In genomic region chr1:158161111-158161510, GRCm38 (mm10) we compare ENCODE assay signal across 21 mouse cellular contexts.
A peak's percentile ranks its signal among the peaks of the same experiment; 100 is the strongest.
DNase-seq lines count a peak whose midpoint lies in the region; ATAC-seq lines count a peak whose summit lies in the region.
"Had no signal": no experiment of that assay in that cellular context is flagged by ENCODE, and none has a peak within 500 bp of the region (broad histone marks: within the 10 kb centered on the region; RNA-seq: fewer than 3 reads in every experiment).

No protein-coding gene starts in this region.

- H3K9ac ChIP-seq in forebrain, embryonic 13.5 days, result no peak overlapping the region
- no peak overlapping the region for H3K9ac ChIP-seq in hindbrain, embryonic 15.5 days
- no peak overlapping the region for H3K9ac ChIP-seq in hindbrain, embryonic 12.5 days
- H3K9ac ChIP-seq in hindbrain, embryonic 16.5 days (ENCODE audit: low read depth, low read length), result no peak overlapping the region
- H3K9ac ChIP-seq in midbrain, embryonic 16.5 days (ENCODE audit: low read depth, low read length), result no peak overlapping the region
- H3K9ac ChIP-seq: heart, embryonic 12.5 days had no signal

- H3K36me3 ChIP-seq in forebrain, embryonic 13.5 days (ENCODE audit: poor library complexity, severe bottlenecking), result no peaks in the 10 kb centered on the region
- H3K36me3 ChIP-seq in forebrain, embryonic 10.5 days (replicated peaks), result no peaks in the 10 kb centered on the region
- no peaks in the 10 kb centered on the region for H3K36me3 ChIP-seq in hindbrain, embryonic 15.5 days
- no peaks in the 10 kb centered on the region for H3K36me3 ChIP-seq in hindbrain, embryonic 12.5 days
- no peaks in the 10 kb centered on the region for H3K36me3 ChIP-seq in hindbrain, embryonic 16.5 days (ENCODE audit: control insufficient read depth, insufficient read depth, low read length)
- H3K36me3 ChIP-seq in midbrain, embryonic 16.5 days (ENCODE audit: control insufficient read depth, insufficient read depth, low read length), result no peaks in the 10 kb centered on the region
- H3K36me3 ChIP-seq: heart, embryonic 12.5 days had no signal

- H3K9me3 ChIP-seq in forebrain, embryonic 13.5 days (replicated peaks), result no peaks in the 10 kb centered on the region
- H3K9me3 ChIP-seq in forebrain, embryonic 10.5 days, result no peaks in the 10 kb centered on the region; the same call in 1 of the 2 replicates
- H3K9me3 ChIP-seq in hindbrain, embryonic 15.5 days, result no peaks in the 10 kb centered on the region
- no peaks in the 10 kb centered on the region for H3K9me3 ChIP-seq in hindbrain, embryonic 12.5 days (replicated peaks)
- no peaks in the 10 kb centered on the region for H3K9me3 ChIP-seq in hindbrain, embryonic 16.5 days (ENCODE audit: control insufficient read depth, low read length)
- no peaks in the 10 kb centered on the region for H3K9me3 ChIP-seq in midbrain, embryonic 16.5 days (replicated peaks; ENCODE audit: control insufficient read depth, low read length, poor library complexity, severe bottlenecking)

- H3K4me1 ChIP-seq in forebrain, embryonic 13.5 days, result peaks cover 15% of the 10 kb centered on the region
- H3K4me1 ChIP-seq in forebrain, embryonic 10.5 days, result peaks cover 11% of the 10 kb centered on the region
- peaks cover 12% of the 10 kb centered on the region for H3K4me1 ChIP-seq in hindbrain, embryonic 15.5 days (replicated peaks)
- H3K4me1 ChIP-seq in hindbrain, embryonic 12.5 days, result peaks cover 9% of the 10 kb centered on the region; the same call in 1 of the 2 replicates
- H3K4me1 ChIP-seq in hindbrain, embryonic 16.5 days (ENCODE audit: control insufficient read depth, insufficient read depth, low read depth, low read length), result peaks cover 11% of the 10 kb centered on the region
- peaks cover 16% of the 10 kb centered on the region for H3K4me1 ChIP-seq in midbrain, embryonic 16.5 days (ENCODE audit: control insufficient read depth, insufficient read depth, low read length)
- H3K4me1 ChIP-seq: heart, embryonic 12.5 days had no signal

- no peaks in the 10 kb centered on the region for H3K27me3 ChIP-seq in forebrain, embryonic 13.5 days
- no peaks in the 10 kb centered on the region for H3K27me3 ChIP-seq in forebrain, embryonic 10.5 days (ENCODE audit: poor library complexity, severe bottlenecking)
- H3K27me3 ChIP-seq in hindbrain, embryonic 15.5 days, result no peaks in the 10 kb centered on the region
- no peaks in the 10 kb centered on the region for H3K27me3 ChIP-seq in hindbrain, embryonic 12.5 days
- H3K27me3 ChIP-seq in hindbrain, embryonic 16.5 days (replicated peaks; ENCODE audit: control insufficient read depth, insufficient read depth, low read length), result no peaks in the 10 kb centered on the region
- H3K27me3 ChIP-seq in midbrain, embryonic 16.5 days (ENCODE audit: control insufficient read depth, insufficient read depth, low read depth, low read length), result no peaks in the 10 kb centered on the region
- H3K27me3 ChIP-seq: heart, embryonic 12.5 days had no signal

- H3K4me2 ChIP-seq in forebrain, embryonic 13.5 days, result no peak overlapping the region
- peak overlapping the region; percentile 22; the same call in 1 of the 2 replicates for H3K4me2 ChIP-seq in hindbrain, embryonic 15.5 days
- no peak overlapping the region for H3K4me2 ChIP-seq in hindbrain, embryonic 12.5 days (replicated peaks)
- H3K4me2 ChIP-seq in hindbrain, embryonic 16.5 days (ENCODE audit: low read length), result peak overlapping the region; percentile 22
- no peak overlapping the region for H3K4me2 ChIP-seq in midbrain, embryonic 16.5 days (ENCODE audit: low read length)
- H3K4me2 ChIP-seq: heart, embryonic 12.5 days had no signal

- WGBS in forebrain, embryonic 13.5 days, result 36% methylated on average over 2 of the region's 2 CpGs
- 66% methylated on average over 2 of the region's 2 CpGs for WGBS in forebrain, embryonic 10.5 days
- WGBS in hindbrain, embryonic 15.5 days, result 46% methylated on average over 2 of the region's 2 CpGs
- 73% methylated on average over 2 of the region's 2 CpGs for whole genome bisulfite sequencing in hindbrain, embryonic 12.5 days
- 32% methylated on average over 2 of the region's 2 CpGs for WGBS in hindbrain, embryonic 16.5 days
- WGBS in midbrain, embryonic 16.5 days, result 40% methylated on average over 2 of the region's 2 CpGs

- peak overlapping the region; percentile 25; the same call in 1 of the 2 replicates for H3K27ac ChIP-seq in forebrain, embryonic 13.5 days
- H3K27ac ChIP-seq in forebrain, embryonic 10.5 days, result no peak overlapping the region
- H3K27ac ChIP-seq in hindbrain, embryonic 15.5 days (replicated peaks), result peak overlapping the region; percentile 16; the same call in 1 of the 2 replicates
- H3K27ac ChIP-seq in hindbrain, embryonic 12.5 days, result no peak overlapping the region
- H3K27ac ChIP-seq in hindbrain, embryonic 16.5 days (ENCODE audit: low read depth, low read length), result peak overlapping the region; percentile 62
- H3K27ac ChIP-seq in midbrain, embryonic 16.5 days (ENCODE audit: low read length), result peak overlapping the region; percentile 67

- H3K4me3 ChIP-seq in forebrain, embryonic 13.5 days, result no peak overlapping the region
- H3K4me3 ChIP-seq in forebrain, embryonic 10.5 days, result no peak overlapping the region
- no peak overlapping the region for H3K4me3 ChIP-seq in hindbrain, embryonic 15.5 days
- no peak overlapping the region for H3K4me3 ChIP-seq in hindbrain, embryonic 12.5 days
- H3K4me3 ChIP-seq in hindbrain, embryonic 16.5 days (ENCODE audit: low read length), result no peak overlapping the region
- no peak overlapping the region for H3K4me3 ChIP-seq in midbrain, embryonic 16.5 days (ENCODE audit: low read depth, low read length)
- H3K4me3 ChIP-seq: heart, embryonic 12.5 days had no signal

- ATAC-seq in forebrain, embryonic 13.5 days, result peak; percentile 22; the same call in 1 of the 2 replicates
- peak; percentile 62; the same call in 1 of the 2 replicates for ATAC-seq in hindbrain, embryonic 15.5 days (ENCODE audit: low FRiP score, low read depth)
- ATAC-seq in hindbrain, embryonic 12.5 days (ENCODE audit: low FRiP score), result no peak
- peak; percentile 78 for ATAC-seq in hindbrain, embryonic 16.5 days
- ATAC-seq in midbrain, embryonic 16.5 days, result peak; percentile 43; the same call in 1 of the 2 replicates
- ATAC-seq: CD4-positive, CD25-positive, alpha-beta regulatory T cell, adult 4 months had no signal

- DNase-seq in forebrain, embryonic 10.5 days (ENCODE audit: extremely low spot score, low spot score), result no peak
- no peak for DNase-seq in kidney, adult 8-10 months
- DNase-seq in adrenal gland, postnatal 4 days (ENCODE audit: low spot score in 2 of 2), result no peak
- DNase-seq: adrenal gland, postnatal 25 days; cerebellum, adult 11 months; cerebellum, postnatal 36 days; gastrocnemius, postnatal 10 days; heart, adult 11 months; heart, postnatal 10 days; kidney, adult 18-20 months; kidney, postnatal 10 days; lung, postnatal 4 days; right cerebral cortex, postnatal 25 days; spleen, adult 18-20 months had no signal

Comparison
In these comparisons a context has a peak if more than half of its experiments do, and no peak if none do; other contexts are left out.
1. H3K27ac ChIP-seq: peak in forebrain, embryonic 13.5 days (single experiment), hindbrain, embryonic 15.5 days (single experiment), hindbrain, embryonic 16.5 days (single experiment) and midbrain, embryonic 16.5 days (single experiment); none in forebrain, embryonic 10.5 days (single experiment) and hindbrain, embryonic 12.5 days (single experiment).
2. H3K4me2 ChIP-seq: peak in hindbrain, embryonic 15.5 days (single experiment) and hindbrain, embryonic 16.5 days (single experiment); none in forebrain, embryonic 13.5 days (single experiment), hindbrain, embryonic 12.5 days (single experiment) and midbrain, embryonic 16.5 days (single experiment).